Mouse (Mus musculus) intestine, postnatal 0 days (tissue): Measurements from ENCODE around the gene Ube2g1. TPM values are rescaled to one million over a fixed set of nuclear protein-coding genes. Genes with fewer than 3 reads are reported as not detected.

Source experiments
- ATAC-seq: fragments of 200-750 bp; cut with Nextera tagmentation; 2 replicates; pipeline ENCODE4 v1.8.0; 2017; ENCODE audit warnings: mild to moderate bottlenecking, moderate TSS enrichment, moderate library complexity
- H3K27ac ChIP-seq: fragments of 300-500 bp; sonication (generic); 2 replicates; pipeline ENCODE4 v1.5.1; 2014; ENCODE audit warnings: mild to moderate bottlenecking, low read depth, low read length, moderate library complexity
- H3K27me3 ChIP-seq: fragments of 300-500 bp; sonication (generic); replicated peaks from 2 replicates; pipeline ENCODE4 v1.6.1; 2014; ENCODE audit warnings: low read length, mixed read lengths; ENCODE audit not compliant: control insufficient read depth, insufficient read depth
- H3K36me3 ChIP-seq: fragments of 300-500 bp; sonication (generic); 2 replicates; pipeline ENCODE4 v1.6.1; 2014; ENCODE audit warnings: mild to moderate bottlenecking, moderate library complexity; ENCODE audit not compliant: control insufficient read depth, insufficient read depth
- H3K4me1 ChIP-seq: fragments of 300-500 bp; sonication (generic); replicated peaks from 2 replicates; pipeline ENCODE4 v1.6.1; 2014; ENCODE audit warnings: antibody characterized with exemption, low read length, mixed read lengths; ENCODE audit not compliant: control insufficient read depth, insufficient read depth
- H3K4me2 ChIP-seq: fragments of 300-500 bp; sonication (generic); replicated peaks from 2 replicates; pipeline ENCODE4 v1.6.1; 2014; ENCODE audit warnings: low read depth, mild to moderate bottlenecking, moderate library complexity
- H3K4me3 ChIP-seq: fragments of 300-500 bp; sonication (generic); 2 replicates; pipeline ENCODE4 v1.5.1; 2014; ENCODE audit warnings: low read depth, low read length
- H3K9ac ChIP-seq: fragments of 300-500 bp; sonication (generic); 2 replicates; pipeline ENCODE4 v1.6.1; 2014; ENCODE audit warnings: mild to moderate bottlenecking, low read depth, low read length
- H3K9me3 ChIP-seq: fragments of 300-500 bp; sonication (generic); 2 replicates; pipeline ENCODE4 v1.6.1; 2016; ENCODE audit warnings: mixed run types; ENCODE audit not compliant: control insufficient read depth
- CTCF ChIP-seq: sonication (generic); IDR thresholded peaks from 2 replicates; pipeline ENCODE4 v1.5.1; 2016; ENCODE audit warnings: low read depth, mild to moderate bottlenecking, control low read depth, antibody characterized with exemption, moderate library complexity
- WGBS: fragments of 180-500 bp; shearing (Covaris S2); extraction: QIAGEN DNeasy Blood & Tissue Kit; methylation state at CpG from one replicate; pipeline ENCODE4 v1.1.7; 2014; 5-methylcytosine and 5-hydroxymethylcytosine counted together
- polyA plus RNA-seq: library from polyadenylated mRNA; unstranded; fragments of >200 nt; fragmentation: Nextera tagmentation; extraction: Ambion mirVana; gene quantifications from 2 replicates; pipeline ENCODE4 v1.2.1, GENCODE M21; 2015

Ube2g1 gene
- polyA plus RNA-seq, 1 experiment from 2014 or later, result 36.2 TPM

GRCm38 (mm10) chr11:72578471-72578870 lies 28.6 kb upstream of the Ube2g1 start:
- no peaks in the 10 kb centered on the region for H3K4me1 ChIP-seq
- H3K4me2 ChIP-seq, result no peak overlapping the region
- no peaks in the 10 kb centered on the region for H3K9me3 ChIP-seq
- no peak for ATAC-seq
- no peak overlapping the region for H3K27ac ChIP-seq
- WGBS, result 88% methylated on average over 4 of the region's 4 CpGs
- H3K9ac ChIP-seq, result no peak overlapping the region
- no peak for TF ChIP-seq CTCF
- H3K4me3 ChIP-seq, result no peak overlapping the region
- H3K36me3 ChIP-seq, result no peaks in the 10 kb centered on the region
- H3K27me3 ChIP-seq, result no peaks in the 10 kb centered on the region

- H3K36me3 ChIP-seq, result no peaks in the 10 kb centered on the region
- H3K27me3 ChIP-seq, result no peaks in the 10 kb centered on the region
- peak; percentile 55 for ATAC-seq
- no peak overlapping the region for H3K4me3 ChIP-seq
- H3K4me2 ChIP-seq, result no peak overlapping the region
- H3K9me3 ChIP-seq, result no peaks in the 10 kb centered on the region
- no peak overlapping the region for H3K27ac ChIP-seq
- no peaks in the 10 kb centered on the region for H3K4me1 ChIP-seq
- TF ChIP-seq CTCF, result no peak
- 70% methylated on average over 8 of the region's 8 CpGs for WGBS
- H3K9ac ChIP-seq, result no peak overlapping the region
Measured at GRCm38 (mm10) chr11:72581609-72582447, 25.3 kb upstream of the Ube2g1 start.

GRCm38 (mm10) chr11:72582448-72582705 lies 24.7 kb upstream of the Ube2g1 start:
- H3K4me1 ChIP-seq, result no peaks in the 10 kb centered on the region
- H3K4me2 ChIP-seq, result no peak overlapping the region
- no peak overlapping the region for H3K27ac ChIP-seq
- TF ChIP-seq CTCF, result no peak
- no peaks in the 10 kb centered on the region for H3K9me3 ChIP-seq
- H3K4me3 ChIP-seq, result no peak overlapping the region
- ATAC-seq, result no peak
- H3K9ac ChIP-seq, result no peak overlapping the region
- H3K36me3 ChIP-seq, result no peaks in the 10 kb centered on the region
- 83% methylated on average over 3 of the region's 3 CpGs for WGBS
- no peaks in the 10 kb centered on the region for H3K27me3 ChIP-seq

- no peak overlapping the region for H3K4me2 ChIP-seq
- TF ChIP-seq CTCF, result no peak
Measured at GRCm38 (mm10) chr11:72583092-72583491, 24.0 kb upstream of the Ube2g1 start.

GRCm38 (mm10) chr11:72586570-72586969 lies 20.5 kb upstream of the Ube2g1 start:
- peak; percentile 25; the same call in 1 of the 2 replicates for ATAC-seq
- H3K27ac ChIP-seq, result no peak overlapping the region
- no peaks in the 10 kb centered on the region for H3K27me3 ChIP-seq
- 45% methylated on average over 3 of the region's 3 CpGs for WGBS
- no peak overlapping the region for H3K4me2 ChIP-seq
- no peaks in the 10 kb centered on the region for H3K9me3 ChIP-seq
- no peaks in the 10 kb centered on the region for H3K4me1 ChIP-seq
- H3K4me3 ChIP-seq, result no peak overlapping the region
- H3K9ac ChIP-seq, result no peak overlapping the region
- H3K36me3 ChIP-seq, result no peaks in the 10 kb centered on the region
- no peak for TF ChIP-seq CTCF

More at GRCm38 (mm10) chr11:72583092-72583491, 24.0 kb upstream of the Ube2g1 start:
- Histone ChIP-seq H3K9me3 (no peaks in the 10 kb centered on the region), H3K27me3 (no peaks in the 10 kb centered on the region), H3K27ac (no peak overlapping the region), H3K9ac (no peak overlapping the region), H3K36me3 (no peaks in the 10 kb centered on the region), H3K4me3 (no peak overlapping the region), H3K4me1 (no peaks in the 10 kb centered on the region)
- WGBS, result 77% methylated on average over 2 of the region's 2 CpGs
- no peak for ATAC-seq

- WGBS, result 62% methylated on average over 7 of the region's 7 CpGs
- H3K27me3 ChIP-seq, result no peaks in the 10 kb centered on the region
- H3K9ac ChIP-seq, result no peak overlapping the region
- H3K27ac ChIP-seq, result no peak overlapping the region
- TF ChIP-seq CTCF, result no peak
- H3K36me3 ChIP-seq, result no peaks in the 10 kb centered on the region
- no peak overlapping the region for H3K4me2 ChIP-seq
- H3K4me3 ChIP-seq, result no peak overlapping the region
- H3K4me1 ChIP-seq, result no peaks in the 10 kb centered on the region
- no peak for ATAC-seq
- H3K9me3 ChIP-seq, result no peaks in the 10 kb centered on the region
Measured at GRCm38 (mm10) chr11:72587537-72588233, 19.4 kb upstream of the Ube2g1 start.
